Mouse (Mus musculus): Measurements from ENCODE around the gene Pgd.

The Pgd gene

DNA sequence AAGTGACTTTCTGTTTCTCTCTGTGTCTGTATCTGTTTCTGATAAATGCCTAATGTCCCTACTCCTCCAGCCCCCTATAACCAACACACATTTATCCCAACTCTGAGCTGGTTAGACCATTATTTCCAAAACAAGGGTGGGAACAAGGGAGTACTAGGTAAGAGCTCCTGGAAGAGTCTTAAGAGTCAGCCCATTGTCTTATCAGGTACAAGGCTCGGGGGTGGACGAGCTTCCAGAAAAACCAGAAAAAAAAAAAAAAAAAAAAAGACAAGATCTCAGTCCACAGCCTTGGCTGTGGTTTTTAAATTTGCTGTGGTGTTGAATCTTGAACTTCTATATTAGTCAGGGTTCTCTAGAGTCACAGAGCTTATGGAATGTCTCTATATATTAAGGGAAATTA is 1.4 kb upstream of the Pgd start:
- DNase-seq (ENCODE audit: extremely low spot score): no peak

DNA sequence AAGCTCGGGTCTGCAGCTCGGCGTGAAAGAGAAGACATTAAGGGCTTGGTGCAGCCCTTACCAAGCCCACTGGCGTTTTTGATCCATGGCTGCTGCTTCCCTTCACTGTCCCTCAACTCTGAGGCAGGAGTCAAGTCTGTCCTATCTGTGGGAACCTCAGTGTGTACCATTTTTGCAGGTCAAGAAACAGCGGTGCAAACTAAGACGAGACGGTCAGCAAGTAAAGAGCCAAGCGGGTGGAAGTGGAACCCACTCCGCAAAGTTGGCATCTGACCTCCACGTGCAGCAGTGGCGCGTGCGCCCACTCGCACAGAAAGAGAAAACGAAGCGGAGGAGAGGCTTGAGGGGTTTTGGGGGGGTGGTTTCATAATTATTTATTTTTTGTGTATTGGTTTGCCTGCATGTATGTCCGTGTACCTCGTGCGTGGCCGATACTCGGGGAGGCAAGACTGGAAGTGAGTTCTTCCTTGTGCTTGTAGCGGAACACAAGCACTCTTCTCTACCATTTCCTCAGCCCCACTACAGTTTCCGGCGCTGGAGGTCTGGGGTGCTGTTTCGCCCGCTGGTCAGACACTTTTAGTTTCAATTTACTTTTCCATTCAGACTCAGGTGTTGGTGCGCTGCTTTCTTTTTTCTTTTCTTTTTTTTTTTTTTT is 513 bp upstream of the Pgd start:
- DNase-seq (ENCODE audit: extremely low spot score): no peak

DNA sequence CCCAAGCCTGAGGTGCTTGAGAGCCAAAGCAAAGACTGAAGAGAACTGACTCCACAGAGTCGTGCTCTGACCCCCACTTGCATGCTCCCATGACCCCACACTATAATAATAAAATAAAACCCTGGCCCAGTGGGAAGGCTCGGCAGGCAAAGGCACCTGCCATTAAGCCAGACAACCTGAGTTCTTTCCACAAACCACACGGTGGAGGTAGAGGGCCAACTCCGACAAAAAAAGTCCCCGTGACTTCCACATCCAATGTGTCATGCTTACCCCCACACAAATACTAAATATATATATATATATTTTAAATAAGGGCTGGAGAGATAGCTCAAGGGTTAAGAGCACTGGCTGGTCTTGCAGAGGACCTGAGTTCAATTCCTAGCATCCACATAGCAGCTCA is 2.4 kb downstream of the Pgd start:
- DNase-seq (ENCODE audit: extremely low spot score): no peak

DNA sequence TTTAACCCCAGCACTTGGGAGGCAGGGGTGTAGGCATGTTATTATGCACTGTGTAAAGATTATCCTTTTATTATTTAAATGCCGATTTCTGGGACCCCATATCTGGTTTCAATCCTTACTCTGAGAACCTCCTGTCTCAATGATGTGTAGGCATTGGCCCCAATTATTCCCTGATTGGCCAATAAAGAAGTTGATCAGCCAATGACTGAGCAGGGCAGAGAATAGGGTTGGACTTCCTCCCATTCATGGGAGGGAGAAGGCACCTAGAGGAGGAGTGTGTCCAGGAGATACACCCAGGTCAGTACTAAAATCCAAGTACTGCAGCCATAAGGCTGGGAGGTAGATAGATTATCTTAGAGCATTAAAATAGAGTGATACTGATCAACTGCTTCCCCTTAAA is 3.4 kb downstream of the Pgd start:
- no peak for DNase-seq (ENCODE audit: extremely low spot score)

DNA sequence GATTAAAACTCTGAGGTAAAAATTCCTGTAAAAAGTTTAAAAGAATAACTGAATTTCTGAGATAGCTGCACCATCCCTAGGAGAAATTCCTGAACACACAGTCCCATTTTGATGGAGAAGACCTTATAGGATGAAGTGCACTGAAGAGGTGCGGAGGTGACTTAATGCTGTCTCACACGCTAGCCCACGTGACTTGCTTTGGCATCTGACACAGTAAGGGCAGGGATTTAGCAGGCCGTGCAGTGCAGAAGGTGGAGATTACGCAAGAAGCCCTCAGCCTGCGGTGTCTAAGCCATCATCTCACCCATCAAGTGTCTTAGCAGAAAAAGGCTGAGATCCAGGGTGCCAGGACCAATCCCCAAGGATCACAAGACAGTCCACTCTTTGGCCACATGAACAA is 5.4 kb downstream of the Pgd start:
- DNase-seq (ENCODE audit: extremely low spot score): no peak

DNA sequence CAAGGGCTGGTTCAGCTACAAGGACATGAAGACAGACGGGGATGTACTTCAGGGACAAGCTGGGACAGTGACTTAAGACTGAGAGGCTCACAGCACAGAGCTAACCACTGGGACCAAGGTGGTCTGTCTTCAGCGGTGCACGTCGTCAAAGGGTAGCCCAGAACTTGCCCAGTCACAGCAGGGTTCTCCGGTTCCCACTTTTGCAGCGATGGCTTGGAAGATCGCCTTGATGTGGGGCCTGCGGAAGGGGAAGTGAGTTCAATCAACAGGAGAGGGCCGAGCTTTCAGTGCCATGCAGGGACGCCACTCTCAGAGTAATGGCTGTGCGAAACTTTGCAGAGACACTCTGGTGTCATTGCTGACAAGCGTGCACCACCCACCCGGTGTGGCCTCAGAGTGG is 6.7 kb downstream of the Pgd start:
- DNase-seq (ENCODE audit: extremely low spot score): no peak

DNA sequence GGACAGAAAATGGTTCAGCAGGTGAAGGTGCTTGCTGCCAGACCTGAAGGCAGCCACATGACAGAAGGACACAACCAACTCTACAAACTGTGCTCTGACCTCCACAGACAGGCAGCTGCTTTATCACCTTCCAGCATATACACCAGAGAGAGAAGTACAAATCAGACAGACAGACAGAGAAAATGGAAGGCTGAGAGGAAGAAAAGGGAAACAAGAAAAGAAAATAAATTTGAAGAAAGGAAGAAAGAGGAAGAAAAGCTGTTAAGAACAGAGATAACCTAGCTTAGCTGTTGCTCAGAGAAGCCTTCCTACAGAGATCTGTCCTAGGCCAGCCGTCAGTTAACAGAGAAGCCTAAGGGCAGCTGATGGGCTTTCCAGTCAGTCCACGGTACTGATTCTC is 7.4 kb downstream of the Pgd start:
- no peak for DNase-seq (ENCODE audit: extremely low spot score)

DNA sequence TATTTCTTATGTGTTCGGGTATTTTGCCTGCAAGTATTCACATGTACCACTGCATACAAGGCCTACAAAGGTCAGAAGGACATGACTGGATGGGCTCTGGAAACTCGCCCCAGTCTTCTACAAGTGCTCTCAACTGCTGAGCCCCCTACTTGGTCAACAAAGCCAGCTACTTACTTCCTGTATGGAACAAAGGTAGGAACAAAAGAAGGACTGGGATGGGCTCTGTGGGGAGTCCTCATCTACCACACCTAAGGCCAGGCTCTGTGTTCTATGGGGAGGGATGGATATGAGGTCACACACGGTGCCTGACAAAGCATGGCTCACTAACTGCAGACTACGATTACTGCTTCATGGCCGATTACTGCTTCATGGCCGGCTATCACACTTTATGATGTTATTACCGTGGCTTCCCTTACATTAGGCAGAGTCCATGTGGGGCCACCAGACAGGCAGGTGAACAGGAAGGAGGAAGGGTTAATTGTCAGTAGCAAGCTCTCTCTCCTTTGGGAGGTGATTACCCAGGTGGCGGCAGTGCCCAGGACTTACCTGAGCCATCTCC is 9.1 kb downstream of the Pgd start:
- DNase-seq (ENCODE audit: extremely low spot score): no peak

DNA sequence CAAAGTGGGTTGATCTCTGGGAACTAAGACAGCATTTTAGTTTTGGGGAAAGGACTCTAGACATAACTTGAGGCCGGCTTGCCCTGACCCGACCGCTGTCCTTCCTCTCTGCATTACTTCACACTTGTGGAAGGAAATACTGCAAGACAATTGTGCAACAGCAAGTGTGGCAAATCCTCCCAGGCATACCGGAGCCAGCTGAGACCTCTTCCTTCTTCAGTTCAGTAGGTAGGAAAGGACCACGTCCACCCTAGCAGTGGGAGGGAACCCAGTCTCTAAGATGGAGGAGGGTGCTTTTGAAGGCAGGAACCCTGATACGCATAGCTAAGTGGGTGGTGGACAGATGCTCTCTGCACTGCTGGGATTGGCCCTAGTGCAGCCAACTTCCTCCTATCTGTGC is 10.9 kb downstream of the Pgd start:
- DNase-seq (ENCODE audit: extremely low spot score): no peak

DNA sequence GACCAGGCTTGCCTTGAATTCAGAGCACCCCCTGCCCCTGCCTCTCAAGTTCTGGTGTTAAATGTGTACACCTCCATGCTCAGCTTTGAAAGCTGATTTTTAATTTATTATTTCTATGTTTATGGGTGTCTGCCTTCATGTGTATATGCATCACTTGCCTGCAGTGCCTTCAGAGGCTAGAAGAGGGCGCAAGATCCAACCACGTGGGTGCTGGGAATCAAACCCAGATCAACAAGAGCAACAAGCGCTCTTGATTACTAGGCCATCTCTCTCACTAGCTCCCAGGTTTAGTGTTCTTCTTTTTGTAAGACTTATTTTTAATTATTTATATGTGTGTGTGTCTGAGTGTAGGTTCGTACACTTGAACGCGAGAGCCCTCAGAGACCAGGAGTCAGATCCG is 11.7 kb downstream of the Pgd start:
- DNase-seq (ENCODE audit: extremely low spot score): no peak

DNA sequence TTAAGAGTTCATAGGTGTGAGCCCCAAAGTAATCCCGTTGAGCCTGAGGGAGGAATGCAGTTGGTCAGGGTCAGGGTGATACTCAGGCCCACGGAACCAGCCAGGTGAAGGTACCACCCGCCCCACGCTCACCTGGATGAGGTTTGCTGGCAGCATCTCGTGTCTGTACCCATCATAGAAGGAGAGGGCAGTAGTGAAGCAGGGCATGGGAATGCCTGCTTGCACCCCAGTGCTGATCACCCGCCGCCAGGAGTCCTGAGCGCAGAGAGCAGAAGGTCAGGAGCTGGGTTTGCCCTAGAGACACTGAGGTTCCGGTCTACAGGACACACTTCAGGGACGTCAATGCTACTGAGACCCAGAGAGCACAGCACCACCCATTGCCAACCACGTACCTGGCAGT is 15.8 kb downstream of the Pgd start:
- no peak for DNase-seq (ENCODE audit: extremely low spot score)

DNA sequence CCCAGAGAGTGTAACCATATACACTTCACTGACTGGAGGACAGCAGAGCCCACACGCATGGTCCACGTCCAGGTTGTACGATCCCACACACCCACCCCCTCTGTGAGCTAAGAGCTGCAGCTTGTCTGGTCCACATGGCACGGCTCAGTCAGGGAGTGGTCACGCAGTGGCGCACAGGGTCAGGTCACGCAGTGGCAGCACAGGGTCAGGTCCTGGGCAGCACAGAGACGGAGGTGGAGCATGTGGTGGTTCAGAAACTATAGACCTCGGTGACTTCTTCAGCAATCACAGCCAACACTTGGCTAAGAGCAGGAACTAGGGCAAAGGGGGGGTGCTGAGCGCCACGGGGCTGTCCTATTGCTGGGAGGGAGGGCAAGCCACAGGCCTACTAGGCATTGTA is 16.3 kb downstream of the Pgd start:
- no peak for DNase-seq (ENCODE audit: extremely low spot score)

DNA sequence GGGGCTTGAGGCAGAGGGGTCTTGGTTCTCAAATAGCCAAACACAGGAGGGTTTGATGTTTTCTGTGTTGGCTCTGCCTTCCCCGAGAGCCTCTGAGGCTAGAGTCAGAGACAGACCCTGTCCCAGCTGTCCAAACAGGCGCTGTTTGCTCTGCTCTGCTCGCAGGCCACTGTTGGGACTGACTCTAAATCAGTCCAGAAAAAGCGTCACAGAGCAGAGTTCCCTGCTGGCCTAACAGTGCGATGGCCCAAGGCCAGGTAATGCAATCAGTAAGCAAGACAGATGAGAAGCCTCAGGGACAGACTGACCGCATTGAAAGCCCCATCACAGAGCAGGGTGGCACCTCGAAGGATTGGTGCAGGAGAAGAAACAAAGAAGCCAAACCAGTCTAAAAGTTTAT is 17.0 kb downstream of the Pgd start:
- no peak for DNase-seq (ENCODE audit: extremely low spot score)

DNA sequence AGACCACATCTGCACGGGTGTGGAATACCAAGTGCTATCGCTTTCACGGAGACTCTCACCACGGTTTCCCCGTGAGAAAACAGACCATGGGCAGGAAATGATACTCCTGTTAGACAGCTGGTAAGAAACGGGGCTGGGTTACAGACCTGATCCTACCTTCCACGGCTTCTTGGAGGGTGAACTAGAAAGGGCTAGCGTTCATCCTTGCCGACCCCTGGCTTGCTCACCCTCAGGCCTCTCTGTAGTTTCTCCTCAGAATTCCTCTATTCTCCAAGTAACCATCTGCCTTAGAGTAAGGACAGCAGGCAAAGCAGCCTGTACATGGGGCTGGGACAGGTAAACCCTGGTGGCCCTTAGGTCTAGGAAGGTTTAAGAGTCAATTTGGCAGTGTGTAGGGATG is 17.4 kb downstream of the Pgd start:
- no peak for DNase-seq (ENCODE audit: extremely low spot score)

DNA sequence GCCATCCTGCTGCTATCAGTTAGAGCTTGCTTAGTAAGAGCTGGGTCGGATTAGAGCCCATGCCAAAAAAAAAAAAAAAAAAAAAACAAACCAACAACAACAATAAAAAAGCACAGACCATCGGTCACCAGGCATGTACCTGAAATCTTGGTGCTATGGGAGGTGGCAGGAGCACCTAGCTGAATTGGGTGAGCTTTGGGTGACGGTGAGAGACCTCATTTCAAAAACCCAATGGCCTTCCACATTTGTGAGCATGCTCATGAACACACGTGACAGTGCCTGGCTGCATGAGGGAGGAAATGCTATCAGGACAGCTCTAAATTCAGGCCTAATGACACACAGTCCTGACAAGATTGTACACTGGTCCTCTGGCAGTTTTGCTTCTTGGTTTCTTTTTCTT is 18.5 kb downstream of the Pgd start:
- DNase-seq (ENCODE audit: extremely low spot score): no peak

DNA sequence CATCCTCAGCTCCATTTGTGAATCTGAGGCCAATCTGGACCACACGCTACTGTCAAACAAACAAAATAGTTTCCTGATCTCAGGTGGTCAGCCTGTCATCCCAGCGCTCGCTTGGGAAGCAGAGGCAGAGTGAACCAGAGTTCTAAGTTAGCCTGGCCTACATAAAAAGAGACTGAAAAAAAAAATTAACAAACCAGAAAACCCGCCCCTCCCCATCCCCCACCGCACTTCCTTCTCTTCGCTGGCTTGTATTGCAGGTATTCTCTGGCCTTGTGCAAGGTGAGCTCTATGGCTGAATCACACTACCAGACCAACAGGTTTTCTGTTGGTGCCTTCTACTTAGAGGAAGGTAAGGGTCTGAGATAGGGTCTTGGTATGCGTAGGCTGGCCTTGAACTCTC is 19.0 kb downstream of the Pgd start:
- no peak for DNase-seq (ENCODE audit: extremely low spot score)

DNA sequence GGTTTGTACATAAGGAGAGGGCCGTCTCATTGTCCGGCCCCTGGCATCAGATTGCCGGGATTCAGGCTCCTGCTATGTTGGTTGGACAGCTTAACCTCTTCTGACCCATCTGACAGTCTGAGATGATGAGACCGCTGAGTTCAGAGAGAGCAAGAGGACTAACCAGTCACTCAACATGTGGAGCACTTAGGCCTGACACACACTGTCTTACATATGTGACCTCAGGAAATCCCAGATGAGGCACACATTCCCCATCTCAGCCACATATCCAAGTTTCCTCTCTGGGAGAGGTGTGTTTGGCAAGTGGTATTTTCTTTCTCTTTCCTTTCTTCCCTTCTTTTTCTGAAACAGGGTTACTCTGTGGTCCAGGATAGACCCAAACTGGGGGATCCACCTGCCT is 21.4 kb downstream of the Pgd start:
- no peak for DNase-seq (ENCODE audit: extremely low spot score)

DNA sequence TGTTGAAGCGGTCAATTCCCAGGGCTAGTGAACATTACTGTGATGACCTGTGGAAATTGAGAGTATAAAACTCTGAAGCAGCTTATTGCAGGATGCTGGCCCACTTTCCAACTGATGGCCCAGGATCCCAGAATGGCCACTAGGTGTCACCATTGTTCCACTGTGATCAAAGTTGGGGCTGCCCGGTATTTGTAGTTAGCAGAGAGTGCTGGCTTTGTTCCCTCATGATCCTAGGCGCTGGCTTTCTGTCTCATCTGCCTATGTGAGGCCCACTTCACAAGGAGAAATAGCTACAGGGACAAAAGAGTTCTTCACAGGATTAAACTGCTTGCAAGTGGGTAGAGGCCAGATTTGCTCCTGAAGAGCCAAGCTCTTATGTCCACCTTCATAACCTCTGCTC is 22.1 kb downstream of the Pgd start:
- DNase-seq (ENCODE audit: extremely low spot score): peak; percentile 86

DNA sequence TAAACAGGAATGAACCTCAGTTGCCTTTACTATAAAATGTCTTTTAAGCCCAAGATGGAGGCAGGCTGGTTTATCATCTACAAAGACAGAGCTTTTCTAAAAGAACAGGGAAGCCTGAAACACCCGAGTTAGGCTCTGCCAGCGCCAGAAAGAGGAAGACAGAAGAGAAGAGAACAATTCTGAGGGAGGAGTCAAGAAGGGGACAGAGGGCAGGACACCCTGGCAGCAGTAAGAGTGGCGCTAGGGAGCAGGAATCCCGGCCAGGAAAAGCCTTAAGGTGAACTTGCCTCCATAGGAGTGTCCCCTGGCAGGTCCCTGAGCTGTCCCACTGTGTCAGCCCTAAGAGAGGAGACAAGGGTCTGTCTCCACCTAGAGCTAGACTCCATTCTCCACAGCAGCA is 23.0 kb downstream of the Pgd start:
- no peak for DNase-seq (ENCODE audit: extremely low spot score)

DNA sequence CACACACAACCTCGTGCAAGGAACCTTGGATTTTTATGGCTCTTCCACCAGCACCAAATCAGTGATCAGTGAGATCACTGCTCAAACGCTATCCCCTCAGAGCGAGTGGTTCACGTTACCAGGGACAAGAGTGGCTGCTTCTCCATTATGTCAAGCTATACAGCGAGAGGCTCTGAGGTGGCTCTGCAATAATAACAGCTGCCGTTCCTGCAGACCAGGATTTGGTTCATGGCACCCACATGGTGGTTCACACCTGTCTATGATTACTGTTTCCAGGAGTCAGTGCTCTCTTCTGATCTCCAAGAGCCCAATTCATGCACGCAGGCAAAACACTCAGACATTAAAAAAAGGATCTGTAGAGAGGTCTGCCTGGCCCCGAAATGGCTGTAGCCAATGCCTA is 28.1 kb downstream of the Pgd start:
- DNase-seq (ENCODE audit: extremely low spot score): no peak

DNA sequence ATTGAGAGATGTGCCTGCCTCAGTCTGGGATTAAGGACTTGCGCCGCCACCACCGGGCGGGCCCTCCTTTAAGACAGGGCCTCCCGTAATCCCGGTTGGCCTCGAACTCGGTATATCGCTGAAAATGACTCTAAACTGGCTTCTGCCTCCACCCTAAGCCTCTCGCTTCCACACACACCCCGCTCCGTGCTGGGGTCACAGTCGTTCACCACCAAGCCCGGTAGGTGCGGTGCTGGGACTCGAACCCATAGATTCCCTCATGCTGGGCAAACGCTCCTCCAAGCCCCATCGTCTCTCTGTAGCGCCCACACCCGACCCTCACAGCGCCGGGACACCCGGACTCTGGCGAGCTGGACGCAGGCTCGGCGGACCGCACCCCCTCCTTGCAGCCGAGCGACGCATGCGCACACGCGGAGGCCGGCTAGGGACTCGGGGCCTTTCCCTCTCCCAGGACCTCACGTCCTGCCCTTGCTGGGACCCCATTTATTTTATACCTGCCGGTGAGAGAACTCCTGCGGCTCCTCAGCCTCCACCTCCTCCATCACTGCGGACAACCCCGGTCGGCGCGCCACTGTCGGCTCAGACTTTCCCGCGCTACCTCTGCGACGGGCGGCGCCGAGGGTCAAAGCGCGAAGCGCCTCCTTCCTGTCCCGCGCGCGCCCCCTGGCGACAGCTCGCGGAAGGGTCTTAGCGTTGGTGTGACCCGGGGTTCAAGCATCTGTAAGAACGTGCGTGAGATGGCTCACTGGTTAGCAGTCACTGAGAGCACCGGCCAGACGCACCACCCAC is 29.4 kb downstream of the Pgd start, which contains the start of gene Cenps:
Gene Cenps, minus strand, starts transcription at position 648 of the 789 bp plus-strand sequence.
- peak; percentile 98 for DNase-seq (ENCODE audit: extremely low spot score)

DNA sequence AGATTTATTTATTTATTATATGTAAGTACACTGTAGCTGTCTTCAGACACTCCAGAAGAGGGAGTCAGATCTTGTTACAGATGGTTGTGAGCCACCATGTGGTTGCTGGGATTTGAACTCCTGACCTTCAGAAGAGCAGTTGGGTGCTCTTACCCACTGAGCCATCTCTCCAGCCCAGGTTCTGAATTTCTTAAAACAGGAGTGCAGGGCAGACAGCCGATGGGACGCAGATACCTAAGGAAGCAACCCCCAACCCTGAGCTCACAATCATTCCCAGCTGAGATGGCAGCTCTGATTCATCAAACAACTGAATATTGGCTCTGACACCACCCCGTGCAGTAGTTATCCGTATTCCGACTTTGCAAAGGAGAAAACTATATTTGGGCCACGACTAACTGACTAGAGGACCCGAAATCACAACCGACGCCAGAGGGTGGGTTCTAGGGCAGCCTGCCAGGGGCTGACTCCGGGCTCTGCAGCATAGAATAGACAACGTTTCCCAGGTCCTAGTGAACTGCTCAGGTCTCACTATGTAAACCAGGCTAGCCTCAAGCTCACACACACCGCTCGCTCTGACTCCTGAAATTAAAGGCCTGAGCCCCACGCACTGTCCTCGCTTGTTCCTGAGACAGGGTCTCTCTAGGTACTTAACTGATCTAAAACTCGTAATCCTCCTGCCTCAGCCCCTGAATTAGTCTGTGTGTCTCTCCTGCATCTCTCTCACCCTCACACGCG is 30.3 kb downstream of the Pgd start:
- no peak for DNase-seq (ENCODE audit: extremely low spot score)

DNA sequence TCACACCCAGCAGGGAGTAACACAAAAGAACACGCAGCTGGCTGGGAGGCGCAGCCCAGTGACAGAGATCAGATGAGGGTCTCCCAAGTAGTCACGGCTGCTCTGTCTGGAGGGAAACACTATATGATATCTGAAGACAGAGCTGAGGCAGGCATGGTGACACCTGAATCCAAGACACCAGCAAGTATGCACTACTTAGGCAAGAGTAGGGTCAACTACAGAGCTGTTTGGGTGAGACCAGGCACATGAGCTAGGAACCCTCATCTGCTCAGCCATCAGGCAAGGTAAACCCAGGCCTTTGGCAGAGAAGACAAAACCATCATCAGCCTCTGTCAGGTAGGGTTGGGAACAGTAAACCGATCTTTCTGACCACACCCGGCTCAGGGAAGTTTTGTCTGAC is 33.2 kb downstream of the Pgd start:
- no peak for DNase-seq (ENCODE audit: extremely low spot score)

Measured in embryo, embryonic 9.5 days (tissue).